Mouse (Mus musculus) adrenal gland, adult 18-20 months (tissue): ENCODE measurements around the gene Pitpnm3. TPM values are rescaled to one million over a fixed set of nuclear protein-coding genes. Genes with fewer than 3 reads are reported as not detected.
"Not testable (repeated sequence)": the region's sequence is repeated elsewhere in the genome, so short reads cannot be mapped to it uniquely, and the experiment has no call there.

Experiments used
- DNase-seq, 2 experiments: peaks; one replicate each; pipeline ENCODE4 v3.0.0; 2021 to 2022; ENCODE audit warnings: low spot score in 2 of 2
- long read RNA-seq, 2 experiments: library from polyadenylated mRNA; stranded (forward); transcript quantifications; one replicate each; pipeline ENCODE4 v2.0.0; 2021
- total RNA-seq, 2 experiments: library from RNA; stranded (reverse); gene quantifications; 1 replicate in 1 of 2; 2 replicates in 1 of 2; pipeline ENCODE4 v1.2.3; 2021

Pitpnm3 gene
- total RNA-seq: 1 to 10 TPM; 3.3 to 7.6 TPM
- long read RNA-seq, experiment 1, partial matches to known transcripts: 2 of 7 reads
- long read RNA-seq, experiment 1, other reads (novel, unspliced or antisense): 5 of 7 reads
- long read RNA-seq, experiment 2, partial matches to known transcripts: 0 of 1 reads
- long read RNA-seq, experiment 2, other reads (novel, unspliced or antisense): 1 of 1 reads

DNA sequence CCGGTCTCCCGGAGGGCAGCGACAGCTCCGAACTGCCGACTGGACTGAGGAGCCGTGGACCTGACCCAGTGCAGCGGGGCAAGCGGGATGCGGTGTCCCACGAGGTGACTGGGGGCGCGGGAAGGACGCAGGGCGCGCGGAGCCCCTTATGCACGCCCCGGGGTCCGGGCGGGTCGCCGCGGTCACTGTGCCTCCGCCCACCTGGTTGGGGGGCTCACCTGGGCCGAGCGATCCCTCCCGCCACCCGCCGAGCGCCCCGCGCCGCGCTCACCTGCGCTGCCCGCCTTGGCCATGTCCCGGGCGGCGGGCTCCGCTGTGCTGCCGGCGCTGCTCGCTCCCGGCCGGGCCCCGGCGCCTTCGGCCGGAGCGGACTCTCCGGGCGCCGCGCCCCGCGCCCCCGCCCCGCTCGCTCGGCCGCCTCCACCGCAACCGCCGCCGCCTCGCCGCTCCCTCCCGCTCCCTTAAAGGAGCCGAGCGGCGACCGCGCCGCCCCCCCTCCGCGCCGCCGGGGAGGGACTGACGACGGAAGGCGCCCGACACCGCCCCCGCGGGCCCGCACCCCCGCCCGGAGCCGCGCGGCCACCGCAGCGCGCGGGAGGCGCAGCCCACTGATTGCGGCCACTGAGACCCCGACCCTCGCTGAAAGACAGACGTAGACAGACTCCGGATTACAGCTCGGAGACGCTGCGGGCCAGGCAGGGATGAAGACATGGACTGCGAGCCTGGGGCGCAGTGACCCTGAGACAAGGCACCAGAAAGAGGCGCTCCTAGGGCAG is at the start of gene Pitpnm3:
Gene Pitpnm3 (minus strand): TSS at position 396 of the 776 bp plus-strand sequence.
- DNase-seq: peak; percentile 60 to 66

DNA sequence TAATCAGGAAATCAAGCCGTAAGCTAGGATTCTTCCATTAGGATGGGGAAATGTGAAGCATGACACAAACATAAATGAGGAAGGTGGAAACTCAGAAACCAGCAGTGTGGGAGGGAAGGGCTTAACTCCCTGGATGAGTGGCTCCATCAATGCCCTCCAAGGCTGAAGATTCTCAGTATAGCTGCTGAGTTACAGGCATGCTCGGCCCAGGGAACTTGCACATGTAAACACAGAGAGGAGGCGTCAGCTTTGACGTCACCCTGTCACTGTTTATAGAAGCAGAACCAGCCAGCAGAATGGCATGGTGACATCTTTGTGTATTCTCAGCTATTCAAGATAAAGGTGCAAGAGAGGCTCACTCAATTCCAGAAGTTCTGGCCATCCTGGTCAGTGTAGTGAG is 48.7 kb upstream of the Pitpnm3 start:
- DNase-seq: no peak

DNA sequence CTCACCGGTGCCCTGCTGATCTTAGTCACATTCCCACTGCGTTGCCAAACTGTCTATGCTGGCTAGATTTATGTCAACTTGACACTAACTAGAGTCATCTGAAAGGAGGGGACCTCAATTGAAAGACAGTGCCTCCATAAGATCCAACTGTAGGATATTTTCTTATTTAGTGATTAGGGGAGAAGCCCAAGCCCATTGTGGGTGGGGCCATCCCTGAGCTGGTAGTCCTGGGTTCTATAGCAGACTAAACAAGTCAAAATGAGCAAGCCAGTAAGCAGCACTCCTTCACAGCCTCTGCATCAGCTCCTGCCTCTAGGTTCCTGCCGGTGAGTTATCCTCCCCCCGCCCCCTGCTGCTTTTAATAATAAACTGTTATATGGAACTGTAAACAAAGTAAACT is 45.6 kb upstream of the Pitpnm3 start:
- DNase-seq: no peak

DNA sequence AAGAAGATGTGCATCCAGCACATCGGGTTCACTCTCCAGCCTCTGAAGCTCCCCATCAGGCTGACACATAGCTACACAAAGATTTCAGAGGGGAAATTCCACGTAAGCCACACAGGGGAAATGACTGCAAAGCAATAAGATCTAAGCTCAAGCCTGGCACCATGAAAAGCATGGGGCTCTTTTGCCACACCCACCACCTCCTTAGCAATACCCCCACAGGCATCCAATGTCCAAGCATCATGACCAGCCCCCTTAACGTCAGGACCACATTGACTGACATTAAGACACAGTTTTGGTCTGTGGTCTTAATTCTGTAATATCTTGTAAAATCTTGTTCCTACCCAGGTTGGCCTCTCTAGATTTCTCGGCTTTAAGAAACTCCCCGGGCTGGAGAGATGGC is 45.0 kb upstream of the Pitpnm3 start:
- no peak for DNase-seq

DNA sequence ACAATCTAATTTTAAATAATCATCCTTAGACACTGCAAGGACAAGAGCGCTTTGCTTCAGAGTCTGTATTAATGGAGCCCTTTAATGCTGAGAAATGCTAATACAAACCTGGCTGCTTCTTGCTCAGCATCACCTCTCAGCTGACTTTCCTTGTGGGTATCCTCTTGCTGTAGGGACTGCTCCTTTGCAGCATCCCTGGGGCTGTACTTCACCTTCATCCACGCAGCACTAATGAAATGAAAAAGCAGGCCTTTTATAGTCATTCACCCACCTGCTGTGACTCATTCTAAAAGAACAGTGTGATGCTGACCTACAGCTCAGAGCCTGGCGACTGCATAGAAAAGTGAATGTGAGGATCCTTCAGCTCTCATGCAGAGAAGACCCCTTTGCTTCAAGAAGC is 41.0 kb upstream of the Pitpnm3 start:
- DNase-seq: no peak

DNA sequence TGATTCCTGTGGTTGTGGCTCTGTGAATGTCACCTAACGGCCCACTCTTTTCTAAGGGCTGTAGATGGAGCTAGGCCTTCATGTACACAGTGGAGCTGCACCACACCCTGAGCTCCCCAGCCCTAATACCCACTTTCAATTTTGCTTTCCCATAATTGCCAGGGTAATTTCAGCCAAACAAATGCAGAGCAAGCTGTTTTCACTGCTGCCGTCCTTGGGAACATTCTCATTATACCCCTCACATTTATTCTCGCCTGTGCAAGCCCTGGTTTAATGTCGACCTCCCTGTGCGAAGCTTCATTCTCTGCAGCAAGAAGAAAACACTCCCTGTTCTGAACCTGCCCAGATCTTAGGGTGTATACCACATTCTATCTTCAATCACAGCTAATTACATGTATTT is 40.4 kb upstream of the Pitpnm3 start:
- DNase-seq: no peak

DNA sequence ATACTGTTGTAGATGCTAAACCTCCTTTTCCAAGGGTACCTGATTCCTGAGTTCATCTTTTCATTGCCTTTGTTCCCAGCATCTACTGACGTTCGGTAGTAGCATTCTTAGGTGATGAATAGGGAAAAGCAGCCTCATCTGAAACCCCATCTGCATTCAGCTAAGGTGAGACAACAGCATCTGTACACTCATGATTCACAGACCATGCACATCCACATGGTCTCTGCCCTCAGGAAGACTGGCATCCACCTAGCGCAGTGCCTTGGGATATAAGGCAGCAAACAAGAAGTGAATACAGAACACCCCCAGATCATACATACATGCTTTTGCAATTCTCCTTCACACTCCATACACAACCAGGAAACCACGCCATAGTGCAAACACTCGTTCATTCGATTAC is 39.1 kb upstream of the Pitpnm3 start:
- no peak for DNase-seq

DNA sequence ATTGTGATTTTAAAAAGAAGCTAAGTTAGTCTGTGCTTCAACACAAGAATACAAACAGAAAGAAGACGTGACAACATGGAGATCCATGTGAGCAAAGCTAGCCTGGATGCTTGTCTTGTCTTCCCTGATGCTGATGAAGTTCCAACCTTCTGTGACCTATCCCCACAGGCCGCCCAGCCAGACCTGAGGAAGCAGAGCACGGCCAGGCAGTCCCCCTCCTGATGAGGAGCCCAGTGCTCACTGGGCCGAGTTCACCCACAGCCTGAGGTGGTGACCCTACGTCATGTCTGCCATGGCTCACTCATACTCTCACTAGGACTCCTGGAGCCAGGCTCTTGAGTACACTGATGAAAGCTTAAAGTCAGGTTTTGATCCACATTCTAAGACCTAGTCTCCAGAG is 37.9 kb upstream of the Pitpnm3 start:
- DNase-seq: no peak

DNA sequence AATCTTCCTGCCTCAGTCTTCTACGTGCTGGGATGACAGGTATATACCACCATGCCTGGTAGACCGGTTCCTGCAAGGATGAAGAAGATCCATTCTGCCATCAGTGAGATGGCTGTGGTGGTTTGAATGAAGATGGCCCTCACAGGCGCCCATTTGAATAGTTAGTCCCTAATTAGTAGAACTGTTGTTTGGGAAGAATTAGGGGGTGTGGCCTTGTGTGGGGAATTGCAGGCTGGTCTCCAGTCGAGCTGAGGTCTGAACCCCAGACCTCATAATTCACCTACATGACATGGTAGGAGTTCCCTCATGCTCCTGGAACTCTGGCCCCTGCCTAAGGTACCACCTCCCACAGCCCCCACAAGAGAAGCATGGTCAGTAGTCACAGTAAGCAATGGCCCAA is 36.3 kb upstream of the Pitpnm3 start:
- not testable (repeated sequence) for DNase-seq

DNA sequence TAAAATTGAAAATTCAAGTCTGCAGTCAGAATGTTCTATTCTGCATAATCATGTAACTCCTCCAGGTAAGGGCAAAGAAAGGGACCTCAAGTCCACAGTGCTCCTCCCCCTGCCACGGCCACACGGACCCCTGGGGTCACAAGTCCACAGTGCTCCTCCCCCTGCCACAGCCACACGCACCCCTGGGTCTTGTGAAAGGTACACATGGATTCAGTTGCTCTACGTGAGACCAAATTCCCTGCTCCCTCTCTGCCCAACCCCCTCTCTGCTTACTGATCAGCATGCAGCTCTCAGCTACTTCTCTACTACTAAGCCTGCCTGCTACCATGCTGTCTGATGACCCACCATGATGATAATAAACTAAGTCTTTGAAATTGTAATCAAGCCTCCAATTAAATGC is 34.3 kb upstream of the Pitpnm3 start:
- DNase-seq: no peak

DNA sequence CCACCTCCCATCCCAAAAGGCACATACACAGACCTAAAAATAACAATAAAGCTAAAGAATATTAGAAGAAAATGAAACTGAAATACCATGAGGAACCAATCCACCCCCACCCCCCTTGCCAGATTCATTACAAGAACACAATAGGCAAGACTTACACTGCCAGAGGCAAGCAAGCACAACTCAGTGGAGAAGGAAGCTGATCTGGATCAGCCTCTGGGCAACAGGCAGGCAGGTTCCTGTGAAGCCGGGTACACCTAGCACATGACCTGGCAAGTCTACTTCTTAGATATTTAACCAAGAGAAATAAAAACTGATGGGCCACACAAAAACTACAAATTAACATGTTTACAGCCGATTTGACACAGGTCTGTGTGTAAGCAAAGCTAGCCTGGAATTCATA is 27.6 kb upstream of the Pitpnm3 start:
- no peak for DNase-seq

DNA sequence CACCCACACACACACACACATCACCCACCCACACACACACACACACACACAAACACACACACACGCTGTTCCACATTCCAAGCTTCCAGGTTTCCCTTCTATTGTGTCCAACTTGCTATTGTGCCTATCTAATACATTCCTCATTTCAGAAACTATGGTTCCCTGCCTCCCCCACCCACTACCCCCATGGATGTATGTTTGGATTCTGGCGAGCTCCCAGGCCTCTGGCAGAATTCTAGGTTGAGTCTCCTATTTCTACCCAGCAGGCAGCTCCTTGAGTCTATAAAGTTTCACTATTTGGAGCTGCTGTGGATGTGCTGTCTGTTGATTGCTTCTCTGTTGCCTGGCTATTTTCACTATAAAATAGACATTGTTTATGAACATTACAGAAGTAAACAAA is 21.0 kb upstream of the Pitpnm3 start:
- no peak for DNase-seq

DNA sequence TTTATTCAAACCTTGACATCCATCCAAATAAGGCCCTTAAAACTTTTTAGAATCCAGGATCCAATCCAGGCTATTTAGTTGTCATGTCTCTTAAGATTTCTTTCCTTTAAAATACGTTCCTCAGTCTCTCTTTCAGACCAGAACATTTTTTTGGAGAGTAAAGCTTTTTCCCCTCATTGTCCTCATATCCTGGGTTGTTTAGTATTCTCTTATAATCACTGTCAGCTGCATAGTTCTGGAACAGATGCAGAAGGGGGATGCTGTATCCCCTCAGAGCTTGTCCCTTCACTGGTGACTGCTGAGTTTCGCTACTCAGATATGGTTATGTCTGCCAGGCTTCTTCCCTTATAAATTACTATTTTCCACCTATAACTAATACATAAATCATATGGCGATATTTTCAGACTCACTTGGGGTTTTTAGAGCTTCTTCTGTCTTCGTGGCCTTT is 20.4 kb upstream of the Pitpnm3 start:
- DNase-seq: no peak

DNA sequence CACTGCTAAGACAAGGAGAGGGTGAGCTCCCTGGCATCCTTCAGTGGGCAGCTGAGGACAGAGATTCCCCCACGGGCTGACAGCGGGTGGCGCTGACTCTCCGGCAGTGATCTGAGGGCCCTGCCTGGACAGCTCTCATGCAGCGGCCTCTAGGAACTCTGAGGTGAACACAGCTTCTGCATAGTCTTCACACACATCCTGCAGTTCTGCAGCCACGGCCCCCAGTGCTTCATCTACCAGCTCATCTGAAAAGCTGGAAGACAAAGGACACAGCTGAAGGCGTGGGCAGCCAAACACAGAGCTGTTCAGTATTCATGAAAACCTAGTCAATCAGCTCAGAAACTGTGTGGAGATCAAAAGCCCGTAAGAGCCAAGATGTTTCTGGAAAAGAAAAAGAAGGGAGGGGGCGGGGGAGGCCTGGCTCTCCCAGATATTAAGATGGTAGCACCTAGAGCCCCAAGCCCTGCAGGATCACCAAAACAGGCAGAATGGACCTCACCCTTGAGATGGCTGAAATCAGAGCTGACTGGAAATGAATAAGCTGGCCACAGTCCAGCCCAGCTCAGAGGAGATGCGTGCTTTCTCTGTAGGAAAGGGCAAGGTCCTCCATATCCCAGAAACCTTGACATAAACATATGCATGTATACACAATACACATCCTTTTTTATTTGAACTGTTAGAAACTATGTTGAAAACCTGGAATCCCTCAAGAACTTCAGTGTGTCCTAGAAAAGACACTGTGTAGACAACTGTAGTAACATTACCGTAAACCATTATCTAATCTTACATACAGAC is 19.8 kb upstream of the Pitpnm3 start:
- no peak for DNase-seq

DNA sequence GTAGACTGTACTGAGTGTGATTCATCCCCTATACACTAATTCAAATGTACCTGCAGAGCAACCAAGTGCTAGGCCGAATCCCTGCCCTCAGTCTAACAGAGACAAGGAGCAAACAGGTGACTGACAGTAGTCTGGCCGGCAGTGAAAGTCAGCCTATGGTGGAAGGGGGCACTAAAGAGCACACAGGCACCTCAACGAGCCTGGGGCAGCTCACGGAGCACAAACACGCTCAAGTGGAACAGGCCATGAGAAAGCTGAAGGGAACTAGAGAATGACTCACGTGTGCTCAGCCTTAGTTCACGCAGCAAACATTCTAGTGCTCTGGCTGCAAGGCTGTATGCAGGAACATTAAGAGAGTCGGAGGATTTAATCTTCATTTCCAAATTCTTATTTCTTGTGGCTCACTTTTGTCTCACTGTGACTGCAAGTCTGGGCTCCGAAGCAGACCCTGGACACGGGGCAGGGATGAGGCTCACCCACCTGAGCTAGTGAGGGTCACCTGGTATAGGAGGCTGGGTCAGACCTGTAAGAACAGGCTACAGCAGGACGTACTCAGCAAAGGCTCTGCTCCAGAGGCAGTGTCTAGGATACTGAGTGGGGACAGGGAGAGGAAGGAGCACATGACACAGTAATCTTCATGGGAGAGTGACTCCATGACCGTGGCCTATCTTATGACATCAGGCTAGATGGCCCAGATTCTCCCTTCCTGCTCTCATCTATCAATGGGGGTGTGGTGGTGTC is 17.7 kb upstream of the Pitpnm3 start:
- DNase-seq: no peak

DNA sequence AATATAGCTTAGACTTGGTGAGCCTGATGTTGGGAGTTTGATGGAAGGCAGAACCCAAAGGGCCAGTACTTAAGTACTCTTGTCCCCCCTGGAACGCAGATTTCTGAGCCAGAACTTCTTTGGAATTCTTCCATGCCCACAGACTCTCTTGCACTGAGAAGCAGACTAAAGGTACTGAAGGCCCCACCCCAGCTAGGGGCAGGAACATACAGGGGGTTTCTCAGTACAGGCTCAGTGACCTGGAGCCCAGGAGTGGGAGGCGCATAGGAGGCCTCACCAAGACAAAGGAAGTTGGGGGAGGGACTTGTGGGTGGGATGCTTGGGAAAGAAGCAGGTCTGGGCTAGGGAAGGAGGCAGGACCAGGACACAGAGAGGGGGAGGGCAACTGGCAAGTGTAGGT is 15.5 kb upstream of the Pitpnm3 start:
- no peak for DNase-seq

DNA sequence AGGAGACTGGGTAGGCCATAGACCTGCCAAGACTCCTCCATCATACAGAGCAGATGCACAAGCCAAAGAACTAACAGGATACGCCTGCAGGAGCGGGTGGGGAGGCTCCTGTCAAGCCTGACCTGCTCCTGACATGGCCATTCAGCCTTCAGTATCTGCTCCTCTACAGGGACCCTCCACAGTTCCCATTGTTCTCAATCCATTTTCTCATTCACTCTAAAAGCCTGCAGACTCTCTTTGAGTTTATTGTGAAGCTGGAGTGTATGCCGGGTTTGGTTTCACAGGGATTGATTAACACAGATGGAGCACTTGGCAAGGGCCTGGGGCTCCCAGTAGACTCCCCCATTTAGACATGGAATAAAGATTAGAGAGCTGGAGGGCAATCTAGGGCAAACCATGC is 12.3 kb upstream of the Pitpnm3 start:
- DNase-seq: no peak

DNA sequence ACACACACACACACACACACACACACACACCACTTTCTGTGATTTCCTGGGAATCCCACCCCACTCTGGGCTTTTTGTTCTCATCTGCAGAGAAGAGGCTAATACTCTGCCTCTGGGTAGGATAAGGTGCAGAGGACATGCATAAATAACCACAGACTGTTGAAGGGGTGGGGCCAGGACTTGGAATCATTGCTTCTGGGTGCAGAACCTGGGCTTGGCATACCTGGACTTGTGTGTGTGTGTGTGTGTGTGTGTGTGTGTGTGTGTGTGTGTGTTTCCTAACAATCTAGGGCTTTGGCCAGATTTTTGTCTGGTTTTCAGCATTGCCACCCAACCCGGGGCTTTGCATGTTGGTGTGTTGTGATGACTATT is 10.3 kb upstream of the Pitpnm3 start:
- no peak for DNase-seq

DNA sequence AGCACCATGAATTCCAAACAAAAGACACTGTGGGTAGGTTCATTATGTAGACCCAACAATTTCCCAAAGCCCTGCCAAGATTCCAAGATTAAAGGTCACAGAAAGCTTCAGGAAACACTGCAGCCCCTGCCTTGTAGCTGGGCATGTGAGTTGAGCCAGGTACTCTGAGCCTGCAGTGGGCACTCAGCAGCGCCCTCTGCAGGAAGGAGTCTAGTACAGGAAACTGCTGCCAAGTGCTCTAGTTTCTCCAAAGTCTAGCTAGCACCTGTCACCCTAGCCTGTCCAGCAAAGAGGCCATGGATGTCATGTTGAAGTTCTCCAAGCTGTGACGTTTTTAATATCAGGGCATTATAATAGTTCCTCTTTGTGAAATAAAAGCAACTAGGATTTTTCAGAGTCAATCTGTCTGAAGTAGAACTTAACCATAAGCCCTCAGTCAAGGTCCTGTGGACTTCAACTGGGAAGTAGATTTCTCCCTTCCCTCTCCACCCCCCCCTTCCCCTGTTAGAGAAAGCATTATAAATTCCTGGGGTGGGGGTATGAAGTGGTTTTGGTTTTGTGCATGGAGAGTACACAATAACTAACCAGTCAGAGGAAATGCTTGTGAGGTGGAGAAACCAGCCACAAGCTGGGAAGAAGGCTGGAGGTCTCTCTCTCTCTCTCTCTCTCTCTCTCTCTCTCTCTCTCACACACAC is 9.8 kb upstream of the Pitpnm3 start:
- peak; percentile 39 to 59 for DNase-seq

DNA sequence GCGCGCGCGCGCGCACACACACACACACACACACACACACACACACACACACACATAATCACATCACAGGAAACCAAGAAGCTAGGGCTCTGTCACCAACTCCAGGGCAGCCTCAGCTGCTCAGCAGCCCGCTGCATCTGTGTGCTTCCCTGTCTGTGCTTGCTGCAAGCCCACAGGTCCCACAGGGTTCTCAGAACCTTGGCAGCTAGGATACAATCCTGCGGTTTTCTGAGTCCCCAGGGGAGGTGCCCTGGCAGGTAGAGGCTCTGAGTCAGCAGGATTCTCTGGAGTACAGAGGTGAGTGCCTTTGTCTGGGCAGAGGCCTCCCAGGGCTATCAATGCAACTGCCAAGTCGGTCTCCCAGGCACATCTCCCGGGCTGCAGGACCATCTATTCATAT is 7.3 kb upstream of the Pitpnm3 start:
- DNase-seq: no peak

DNA sequence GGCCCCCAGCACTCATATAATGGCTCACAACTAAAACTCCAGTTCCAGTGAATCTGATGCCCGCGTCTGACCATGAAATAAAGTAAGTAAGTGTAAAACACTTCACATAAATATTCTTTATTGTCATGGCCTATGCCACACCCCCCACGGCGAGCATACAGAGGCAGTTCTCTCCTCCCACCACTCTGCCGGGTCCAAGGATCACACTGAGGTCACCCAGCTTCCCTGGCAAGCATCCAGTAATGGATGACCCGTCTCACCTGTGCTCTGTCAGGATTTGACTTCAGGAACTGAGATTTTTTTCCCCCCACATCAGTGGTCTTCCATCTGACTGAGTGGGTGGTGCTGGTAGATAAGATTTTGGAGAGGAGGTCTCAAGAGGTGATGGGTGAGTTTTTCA is 4.6 kb upstream of the Pitpnm3 start:
- no peak for DNase-seq
